Mouse (Mus musculus): ENCODE data around the gene Mrm1. TPM values are rescaled to one million over a fixed set of nuclear protein-coding genes. Genes with fewer than 3 reads are reported as not detected.

Gene Mrm1
- polyA plus RNA-seq (2012; rRNA removed), result 3.6 and 4.2 TPM in 2 replicates

- H3K4me3 ChIP-seq (ENCODE audit: control insufficient read depth, low read depth, low read length), result peak within 1 kb of the TSS; percentile 84
- H3K27ac ChIP-seq (ENCODE audit: control insufficient read depth, insufficient read depth, low read depth, low read length), result peak within 1 kb of the TSS; percentile 3; the same call in 1 of the 2 replicates
- H3K27me3 ChIP-seq (ENCODE audit: control insufficient read depth, insufficient read depth, low read length), result no peaks in the 10 kb centered on the region
- peaks cover 8% of the 10 kb centered on the region for H3K4me1 ChIP-seq (ENCODE audit: control insufficient read depth, insufficient read depth, low read length)
- TF ChIP-seq POLR2A (IDR thresholded peaks at IDR 0.05; ENCODE audit: control insufficient read depth, low read depth, low read length), result peak; percentile 68
- peak; percentile 65; the same call in 1 of the 2 replicates for TF ChIP-seq CTCF (IDR thresholded peaks at IDR 0.05; ENCODE audit: control insufficient read depth, insufficient read depth, insufficient replicate concordance, low read depth, low read length)
- H3K36me3 ChIP-seq (ENCODE audit: control insufficient read depth, insufficient read depth, low read length), result no peaks in the 10 kb centered on the region; the same call in 1 of the 2 replicates
These were observed at the start of gene Mrm1 for GRCm38 (mm10) chr11:84818961-84819692. Gene Mrm1 (minus strand): TSS chr11:84819515.

- Histone ChIP-seq H3K4me1 (ENCODE audit: control insufficient read depth, insufficient read depth, low read length) (no peaks in the 10 kb centered on the region), H3K27me3 (ENCODE audit: control insufficient read depth, insufficient read depth, low read length) (no peaks in the 10 kb centered on the region), H3K4me3 (ENCODE audit: control insufficient read depth, low read depth, low read length) (peak overlapping the region; percentile 95; the same call in 1 of the 2 replicates), H3K27ac (ENCODE audit: control insufficient read depth, insufficient read depth, low read depth, low read length) (peak overlapping the region; percentile 95), H3K36me3 (ENCODE audit: control insufficient read depth, insufficient read depth, low read length) (no peaks in the 10 kb centered on the region; the same call in 1 of the 2 replicates)
- TF ChIP-seq CTCF (IDR thresholded peaks at IDR 0.05; ENCODE audit: control insufficient read depth, insufficient read depth, insufficient replicate concordance, low read depth, low read length) (no peak), POLR2A (IDR thresholded peaks at IDR 0.05; ENCODE audit: control insufficient read depth, low read depth, low read length) (no peak)
These were observed 49.5 kb upstream of the Mrm1 start for GRCm38 (mm10) chr11:84868786-84869259.

GRCm38 (mm10) chr11:84867586-84867985, 48.3 kb upstream of the Mrm1 start:
- no peak for TF ChIP-seq CTCF (IDR thresholded peaks at IDR 0.05; ENCODE audit: control insufficient read depth, insufficient read depth, insufficient replicate concordance, low read depth, low read length)
- TF ChIP-seq POLR2A (IDR thresholded peaks at IDR 0.05; ENCODE audit: control insufficient read depth, low read depth, low read length), result no peak
- Histone ChIP-seq H3K4me3 (ENCODE audit: control insufficient read depth, low read depth, low read length) (peak overlapping the region; percentile 25; the same call in 1 of the 2 replicates), H3K27ac (ENCODE audit: control insufficient read depth, insufficient read depth, low read depth, low read length) (no peak overlapping the region), H3K27me3 (ENCODE audit: control insufficient read depth, insufficient read depth, low read length) (no peaks in the 10 kb centered on the region), H3K4me1 (ENCODE audit: control insufficient read depth, insufficient read depth, low read length) (no peaks in the 10 kb centered on the region), H3K36me3 (ENCODE audit: control insufficient read depth, insufficient read depth, low read length) (no peaks in the 10 kb centered on the region)

- Histone ChIP-seq H3K27ac (ENCODE audit: control insufficient read depth, insufficient read depth, low read depth, low read length) (no peak overlapping the region), H3K36me3 (ENCODE audit: control insufficient read depth, insufficient read depth, low read length) (no peaks in the 10 kb centered on the region), H3K27me3 (ENCODE audit: control insufficient read depth, insufficient read depth, low read length) (no peaks in the 10 kb centered on the region), H3K4me3 (ENCODE audit: control insufficient read depth, low read depth, low read length) (no peak overlapping the region), H3K4me1 (ENCODE audit: control insufficient read depth, insufficient read depth, low read length) (no peaks in the 10 kb centered on the region)
- TF ChIP-seq POLR2A (IDR thresholded peaks at IDR 0.05; ENCODE audit: control insufficient read depth, low read depth, low read length), result no peak
- TF ChIP-seq CTCF (IDR thresholded peaks at IDR 0.05; ENCODE audit: control insufficient read depth, insufficient read depth, insufficient replicate concordance, low read depth, low read length), result no peak
These were observed 46.0 kb upstream of the Mrm1 start for GRCm38 (mm10) chr11:84865268-84865667.

GRCm38 (mm10) chr11:84855285-84855684, 36.0 kb upstream of the Mrm1 start:
- H3K27me3 ChIP-seq (ENCODE audit: control insufficient read depth, insufficient read depth, low read length), result no peaks in the 10 kb centered on the region
- no peaks in the 10 kb centered on the region for H3K4me1 ChIP-seq (ENCODE audit: control insufficient read depth, insufficient read depth, low read length)
- no peak overlapping the region for H3K27ac ChIP-seq (ENCODE audit: control insufficient read depth, insufficient read depth, low read depth, low read length)
- TF ChIP-seq POLR2A (IDR thresholded peaks at IDR 0.05; ENCODE audit: control insufficient read depth, low read depth, low read length) (no peak), CTCF (IDR thresholded peaks at IDR 0.05; ENCODE audit: control insufficient read depth, insufficient read depth, insufficient replicate concordance, low read depth, low read length) (no peak)
- H3K4me3 ChIP-seq (ENCODE audit: control insufficient read depth, low read depth, low read length), result no peak overlapping the region
- no peaks in the 10 kb centered on the region for H3K36me3 ChIP-seq (ENCODE audit: control insufficient read depth, insufficient read depth, low read length)

GRCm38 (mm10) chr11:84847475-84848090, 28.3 kb upstream of the Mrm1 start:
- no peak for TF ChIP-seq CTCF (IDR thresholded peaks at IDR 0.05; ENCODE audit: control insufficient read depth, insufficient read depth, insufficient replicate concordance, low read depth, low read length)
- no peak for TF ChIP-seq POLR2A (IDR thresholded peaks at IDR 0.05; ENCODE audit: control insufficient read depth, low read depth, low read length)
- Histone ChIP-seq H3K36me3 (ENCODE audit: control insufficient read depth, insufficient read depth, low read length) (no peaks in the 10 kb centered on the region; the same call in 1 of the 2 replicates), H3K4me1 (ENCODE audit: control insufficient read depth, insufficient read depth, low read length) (no peaks in the 10 kb centered on the region), H3K4me3 (ENCODE audit: control insufficient read depth, low read depth, low read length) (no peak overlapping the region), H3K27me3 (ENCODE audit: control insufficient read depth, insufficient read depth, low read length) (no peaks in the 10 kb centered on the region), H3K27ac (ENCODE audit: control insufficient read depth, insufficient read depth, low read depth, low read length) (no peak overlapping the region)

Data from testis, adult 2 months (tissue).